Mouse (Mus musculus) liver, postnatal 0 days (tissue): ENCODE results near the gene C7.

ENCODE experiments used
- CTCF ChIP-seq: sonication (generic); IDR thresholded peaks from 2 replicates; pipeline ENCODE4 v1.5.1; 2016; ENCODE audit warnings: antibody characterized with exemption, low read depth
- EP300 ChIP-seq: IDR thresholded peaks from 2 replicates; pipeline ENCODE4 v1.6.1; 2016; ENCODE audit warnings: antibody characterized with exemption, low read depth, mild to moderate bottlenecking

GRCm38 (mm10) chr15:5112651-5113050 lies 49.1 kb upstream of the C7 start:
- TF ChIP-seq CTCF (no peak), EP300 (no peak)
